7 mouse cellular contexts compared by ENCODE assay signal in the genomic region with DNA sequence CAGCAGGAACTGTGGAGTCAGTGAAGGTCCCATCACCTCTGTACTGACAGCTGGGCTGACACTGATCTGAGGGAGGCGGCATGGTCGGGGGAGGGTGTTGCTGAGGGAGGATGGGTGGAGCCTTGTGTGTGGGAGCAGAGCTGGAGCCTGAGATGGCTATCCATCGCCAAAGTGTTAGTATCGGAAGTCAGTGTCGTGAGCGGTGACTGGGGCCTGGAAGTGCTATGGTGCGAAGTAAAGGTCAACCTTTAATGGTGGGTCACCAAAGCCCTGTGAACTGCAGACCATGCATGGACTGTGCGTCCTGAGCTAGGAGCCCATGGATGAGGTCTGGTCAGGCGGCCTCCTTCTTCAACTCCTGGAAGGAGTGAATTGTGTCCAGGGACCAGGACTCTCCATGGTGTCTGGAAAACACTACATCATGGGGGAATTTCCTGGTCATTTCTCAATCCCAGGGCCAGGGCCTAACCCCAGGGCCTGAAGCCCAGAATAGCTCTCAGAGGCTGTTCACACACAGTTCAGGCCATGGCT. TPM values are rescaled to one million over a fixed set of nuclear protein-coding genes. Genes with fewer than 3 reads are reported as not detected.
A peak's percentile ranks its signal among the peaks of the same experiment; 100 is the strongest.
DNase-seq lines count a peak whose midpoint lies in the region; ATAC-seq lines count a peak whose summit lies in the region.

No protein-coding gene starts in this region.

- H3K27me3 ChIP-seq in megakaryocyte, embryonic 14.5 days (replicated peaks): no peaks in the 10 kb centered on the region
- H3K27me3 ChIP-seq in embryonic facial prominence, embryonic 12.5 days: no peaks in the 10 kb centered on the region
- no peaks in the 10 kb centered on the region; the same call in 1 of the 2 replicates for H3K27me3 ChIP-seq in kidney, embryonic 15.5 days

- no peak for ATAC-seq in megakaryocyte, adult 5-6 weeks (ENCODE audit: poor library complexity, severe bottlenecking)
- no peak for ATAC-seq in embryonic facial prominence, embryonic 12.5 days (ENCODE audit: insufficient number of reproducible peaks, insufficient read depth, low FRiP score, low TSS enrichment)
- peak; percentile 71 for ATAC-seq in kidney, embryonic 15.5 days (replicated peaks; ENCODE audit: low FRiP score)

- 40% methylated on average over 9 of the region's 9 CpGs for WGBS in embryonic facial prominence, embryonic 12.5 days
- 14% methylated on average over 9 of the region's 9 CpGs for WGBS in kidney, embryonic 15.5 days

- H3K27ac ChIP-seq in embryonic facial prominence, embryonic 12.5 days: peak overlapping the region; percentile 19
- H3K27ac ChIP-seq in kidney, embryonic 15.5 days: peak overlapping the region; percentile 84

- peak overlapping the region; percentile 94 for H3K4me3 ChIP-seq in megakaryocyte, embryonic 14.5 days (replicated peaks)
- H3K4me3 ChIP-seq in embryonic facial prominence, embryonic 12.5 days: no peak overlapping the region
- no peak overlapping the region for H3K4me3 ChIP-seq in kidney, embryonic 15.5 days (replicated peaks)

- no peak overlapping the region for H3K4me2 ChIP-seq in embryonic facial prominence, embryonic 12.5 days (replicated peaks)
- H3K4me2 ChIP-seq in kidney, embryonic 15.5 days: peak overlapping the region; percentile 14; the same call in 1 of the 2 replicates

- peaks cover 100% of the 10 kb centered on the region for H3K4me1 ChIP-seq in megakaryocyte, embryonic 14.5 days
- peaks cover 47% of the 10 kb centered on the region for H3K4me1 ChIP-seq in embryonic facial prominence, embryonic 12.5 days
- H3K4me1 ChIP-seq in kidney, embryonic 15.5 days: peaks cover 77% of the 10 kb centered on the region

- peaks cover 42% of the 10 kb centered on the region for H3K36me3 ChIP-seq in megakaryocyte, embryonic 14.5 days (replicated peaks; ENCODE audit: low read length)
- H3K36me3 ChIP-seq in embryonic facial prominence, embryonic 12.5 days: no peaks in the 10 kb centered on the region
- no peaks in the 10 kb centered on the region for H3K36me3 ChIP-seq in kidney, embryonic 15.5 days

- peak; percentile 46 for DNase-seq in naive thymus-derived CD4-positive, alpha-beta T cell, adult 2 months (ENCODE audit: low read depth)
- no peak for DNase-seq in left cerebral cortex, postnatal 4 days
- DNase-seq in urinary bladder, adult 18-20 months (ENCODE audit: low spot score in 2 of 2): no peak

- intact Hi-C loops in left cerebral cortex, postnatal 4 days (cut with DNase I): no loop called here

- no peaks in the 10 kb centered on the region for H3K9me3 ChIP-seq in megakaryocyte, embryonic 14.5 days
- H3K9me3 ChIP-seq in embryonic facial prominence, embryonic 12.5 days: no peaks in the 10 kb centered on the region
- no peaks in the 10 kb centered on the region for H3K9me3 ChIP-seq in kidney, embryonic 15.5 days (replicated peaks)

- H3K9ac ChIP-seq in embryonic facial prominence, embryonic 12.5 days: no peak overlapping the region
- no peak overlapping the region for H3K9ac ChIP-seq in kidney, embryonic 15.5 days

RNA-seq across cellular contexts. Expression of gene Ptgir, which starts 0.7 kb away (rescaled TPM):
- 56.9 and 66.7 TPM in 2 replicates for polyA plus RNA-seq in megakaryocyte, embryonic 14.5 days (2012; ENCODE audit: insufficient read depth, low replicate concordance)
- total RNA-seq in megakaryocyte, adult 5-6 weeks (2015): 16.0 and 18.1 TPM in 2 replicates
- total RNA-seq in megakaryocyte, adult 5-6 weeks (2017): 14.5 and 16.6 TPM in 2 replicates
- 1.7 and 2.2 TPM in 2 replicates for polyA plus RNA-seq in embryonic facial prominence, embryonic 12.5 days (2016; fragmentation: Nextera tagmentation; extraction: Ambion mirVana)
- polyA plus RNA-seq in kidney, embryonic 15.5 days (2015; fragmentation: Nextera tagmentation; extraction: Ambion mirVana): 1.5 and 2.1 TPM in 2 replicates
- not detected for total RNA-seq in left cerebral cortex, postnatal 4 days (2021)

RNA-seq across cellular contexts. Expression of gene Gng8, which starts 14.0 kb away (rescaled TPM):
- not detected in 2 replicates for polyA plus RNA-seq in megakaryocyte, embryonic 14.5 days (2012; ENCODE audit: insufficient read depth, low replicate concordance)
- not detected in 2 replicates for total RNA-seq in megakaryocyte, adult 5-6 weeks (2015)
- total RNA-seq in megakaryocyte, adult 5-6 weeks (2017): 0.48 TPM in 1 of 2 replicates, not detected in the other
- 21.5 and 22.7 TPM in 2 replicates for polyA plus RNA-seq in embryonic facial prominence, embryonic 12.5 days (2016; fragmentation: Nextera tagmentation; extraction: Ambion mirVana)
- polyA plus RNA-seq in kidney, embryonic 15.5 days (2015; fragmentation: Nextera tagmentation; extraction: Ambion mirVana): 6.8 and 7.8 TPM in 2 replicates
- 1 to 10 TPM; 1.2 to 1.7 TPM for total RNA-seq in left cerebral cortex, postnatal 4 days (2021)

RNA-seq across cellular contexts. Expression of gene Calm3, which starts 18.4 kb away (rescaled TPM):
- 823 and 866 TPM in 2 replicates for polyA plus RNA-seq in megakaryocyte, embryonic 14.5 days (2012; ENCODE audit: insufficient read depth, low replicate concordance)
- total RNA-seq in megakaryocyte, adult 5-6 weeks (2015): 113 and 140 TPM in 2 replicates
- total RNA-seq in megakaryocyte, adult 5-6 weeks (2017): 322 and 392 TPM in 2 replicates
- 123 and 134 TPM in 2 replicates for polyA plus RNA-seq in embryonic facial prominence, embryonic 12.5 days (2016; fragmentation: Nextera tagmentation; extraction: Ambion mirVana)
- polyA plus RNA-seq in kidney, embryonic 15.5 days (2015; fragmentation: Nextera tagmentation; extraction: Ambion mirVana): 116 and 124 TPM in 2 replicates
- total RNA-seq in left cerebral cortex, postnatal 4 days (2021): 1,000 to 10,000 TPM; 1,235 to 1,345 TPM

RNA-seq across cellular contexts. Expression of gene Dact3, which starts 30.4 kb away (rescaled TPM):
- polyA plus RNA-seq in megakaryocyte, embryonic 14.5 days (2012; ENCODE audit: insufficient read depth, low replicate concordance): 3.3 and 10.9 TPM in 2 replicates
- 0.09 and 0.23 TPM in 2 replicates for total RNA-seq in megakaryocyte, adult 5-6 weeks (2015)
- total RNA-seq in megakaryocyte, adult 5-6 weeks (2017): 0.15 and 0.16 TPM in 2 replicates
- polyA plus RNA-seq in embryonic facial prominence, embryonic 12.5 days (2016; fragmentation: Nextera tagmentation; extraction: Ambion mirVana): 13.4 and 14.6 TPM in 2 replicates
- 2.6 TPM in 2 replicates for polyA plus RNA-seq in kidney, embryonic 15.5 days (2015; fragmentation: Nextera tagmentation; extraction: Ambion mirVana)
- 10 to 100 TPM; 57.6 to 61.8 TPM for total RNA-seq in left cerebral cortex, postnatal 4 days (2021)

RNA-seq across cellular contexts. Expression of gene Pnmal2, which starts 38.9 kb away (rescaled TPM):
- not detected in 2 replicates for polyA plus RNA-seq in megakaryocyte, embryonic 14.5 days (2012; ENCODE audit: insufficient read depth, low replicate concordance)
- not detected in 2 replicates for total RNA-seq in megakaryocyte, adult 5-6 weeks (2015)
- not detected in 2 replicates for total RNA-seq in megakaryocyte, adult 5-6 weeks (2017)
- polyA plus RNA-seq in embryonic facial prominence, embryonic 12.5 days (2016; fragmentation: Nextera tagmentation; extraction: Ambion mirVana): 15.9 and 16.6 TPM in 2 replicates
- polyA plus RNA-seq in kidney, embryonic 15.5 days (2015; fragmentation: Nextera tagmentation; extraction: Ambion mirVana): 7.7 and 9.2 TPM in 2 replicates
- 100 to 1,000 TPM; 169 to 194 TPM for total RNA-seq in left cerebral cortex, postnatal 4 days (2021)

Comparison
In these comparisons a context has a peak if more than half of its experiments do, and no peak if none do; other contexts are left out.
1. RNA of gene Ptgir, which starts 0.7 kb away (polyA plus RNA-seq): 56.9 to 66.7 TPM in megakaryocyte, embryonic 14.5 days; 1.5 to 2.1 TPM in kidney, embryonic 15.5 days and 1.7 to 2.2 TPM in embryonic facial prominence, embryonic 12.5 days; every median in the first group is over 10 times any median in the second.